Mouse (Mus musculus) liver, embryonic 14.5 days (tissue): ENCODE data around the gene Synpo2l.

Experiments
- CTCF ChIP-seq: IDR thresholded peaks from 2 replicates; pipeline ENCODE4 v1.5.1; 2016; ENCODE audit warnings: antibody characterized with exemption, low read depth, control low read depth
- EP300 ChIP-seq: IDR thresholded peaks from 2 replicates; pipeline ENCODE4 v1.6.1; 2016; ENCODE audit warnings: antibody characterized with exemption, low read depth

GRCm38 (mm10) chr14:20660827-20661660, 7.1 kb downstream of the Synpo2l start:
- peak; percentile 96 for TF ChIP-seq CTCF
- no peak for TF ChIP-seq EP300
